Mouse (Mus musculus) testis, adult 10 weeks (tissue): ENCODE measurements around the gene Foxs1. TPM values are rescaled to one million over a fixed set of nuclear protein-coding genes. Genes with fewer than 3 reads are reported as not detected.

Experiments
- polyA plus RNA-seq: library from polyadenylated mRNA; stranded (reverse); fragments of 350-450 nt; fragmentation: Illumina TruSeq; extraction: RNeasy Lipid Tissue Mini Kit (QIAGEN cat#74804); gene quantifications from one replicate; pipeline ENCODE4 v1.2.3, GENCODE M21; 2014; ENCODE audit warnings: low read depth, low replicate concordance

Gene Foxs1
- polyA plus RNA-seq = not detected

GRCm38 (mm10) chr2:152933048-152933447 lies at the start of gene Foxs1:
Gene Foxs1 (minus strand): TSS chr2:152933208.

DNA sequence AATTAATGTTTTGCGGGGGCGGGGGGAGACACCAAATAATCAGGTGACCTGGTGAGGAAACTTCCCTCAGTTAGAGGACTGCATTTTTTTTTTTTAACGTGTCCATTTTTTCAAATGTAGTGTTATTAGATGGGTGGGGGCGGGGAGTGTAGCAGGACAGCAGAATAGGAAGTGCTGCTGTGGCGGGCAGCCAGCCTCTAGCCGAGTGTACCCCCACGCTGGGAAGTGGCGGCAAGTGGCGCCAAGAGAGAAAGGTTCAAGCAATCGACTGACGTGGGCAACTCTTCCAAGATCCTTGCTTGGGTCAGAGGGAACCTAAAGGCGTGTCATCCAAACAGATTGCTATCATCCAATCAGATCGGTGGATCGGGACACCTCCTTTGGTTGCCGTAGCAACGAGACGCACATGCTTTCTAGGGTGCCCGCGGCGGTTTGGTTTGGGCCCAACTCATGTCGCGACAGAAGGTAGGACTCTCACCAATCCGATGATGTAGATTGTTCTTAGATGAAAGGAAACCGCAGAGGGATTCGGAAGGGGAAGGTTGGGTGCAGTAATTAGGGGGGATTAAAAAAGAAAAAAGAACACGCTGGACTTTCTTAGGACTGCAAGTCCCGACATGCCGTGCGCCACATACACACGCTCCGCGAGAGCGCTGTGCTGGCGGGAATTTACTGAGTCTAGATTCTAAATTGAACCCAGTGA lies 29.2 kb upstream of the Foxs1 start, which contains the start of gene Ttll9:
Gene Ttll9, plus strand, starts transcription at position 395 of the 703 bp plus-strand sequence.

DNA sequence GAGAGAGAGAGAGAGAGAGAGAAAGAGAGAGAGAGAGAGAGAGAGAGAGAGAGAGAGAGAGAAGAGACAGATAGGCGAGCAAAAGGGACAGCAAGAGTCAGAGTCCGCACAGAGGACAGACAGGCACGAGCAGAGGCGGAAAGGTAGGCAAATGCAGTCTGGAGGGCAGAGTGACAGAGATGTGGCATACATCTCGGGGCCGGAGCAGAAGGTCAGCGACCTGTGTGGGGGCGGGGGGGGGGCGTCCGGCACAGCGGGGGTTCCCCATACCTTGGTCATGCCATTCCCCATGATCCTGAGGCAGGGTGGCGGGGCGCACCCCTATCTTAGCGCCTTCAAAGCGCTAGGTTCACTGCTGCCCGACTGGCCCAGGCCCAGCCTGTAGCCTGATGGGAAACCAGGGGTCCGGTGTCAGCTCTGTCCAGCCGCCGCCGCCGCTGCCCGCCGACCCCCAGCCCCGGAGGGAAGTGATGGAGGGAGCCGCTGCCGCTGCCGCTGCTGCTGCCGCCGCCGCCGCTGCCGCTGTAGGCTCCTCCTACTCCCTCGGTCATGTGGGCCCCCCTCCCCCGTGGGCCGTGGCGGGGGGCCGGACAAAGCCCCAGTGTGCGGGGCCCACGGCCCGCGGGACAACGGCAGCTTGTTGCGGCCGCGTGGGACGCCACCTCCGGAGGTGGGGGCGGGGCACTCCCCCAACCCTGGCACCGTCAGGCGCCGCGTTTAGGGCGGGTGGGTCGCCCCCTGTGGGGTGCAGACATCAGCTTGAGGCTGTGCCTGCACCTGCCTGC lies 18.2 kb upstream of the Foxs1 start, which contains the start of gene Dusp15:
Gene Dusp15, minus strand, starts transcription at position 634 of the 785 bp plus-strand sequence.

DNA sequence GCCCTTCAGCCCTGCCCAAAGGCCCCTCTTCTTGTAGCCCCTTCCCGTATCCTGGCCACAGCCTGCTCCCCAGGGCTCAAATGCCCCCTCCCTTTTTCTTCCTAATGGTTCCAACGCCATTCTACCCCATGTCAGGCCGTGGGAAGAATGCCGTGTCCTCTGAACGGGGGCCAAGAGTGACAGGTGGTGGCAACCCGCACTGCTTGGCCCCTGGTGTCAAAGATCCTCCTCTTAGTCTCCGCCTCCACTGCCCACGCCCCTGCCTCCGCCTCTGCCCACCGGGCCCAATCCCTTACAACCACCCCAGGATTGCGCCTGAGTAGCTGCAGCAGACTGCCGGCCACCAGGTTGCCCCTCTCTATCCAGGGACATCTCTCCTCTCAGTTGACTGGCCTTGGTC lies 22.0 kb downstream of the Foxs1 start, which contains the start of gene Mylk2:
Gene Mylk2, plus strand, starts transcription at position 322 of the 400 bp plus-strand sequence.

Other genes starting within 250 kb of the Foxs1 start
- 91.3 TPM for gene Mcts2, start 246.2 kb downstream of the Foxs1 start, polyA plus RNA-seq
- 1.1 TPM for gene Id1, start 197.0 kb downstream of the Foxs1 start, polyA plus RNA-seq
- not detected for gene Cox4i2, start 179.0 kb downstream of the Foxs1 start, polyA plus RNA-seq
- gene Bcl2l1, start 101.5 kb downstream of the Foxs1 start, polyA plus RNA-seq = 42.9 TPM
- 63.4 TPM for gene Tpx2, start 85.2 kb downstream of the Foxs1 start, polyA plus RNA-seq
- not detected for gene Mylk2, start 21.9 kb downstream of the Foxs1 start, polyA plus RNA-seq
- gene Dusp15, start 18.5 kb upstream of the Foxs1 start, polyA plus RNA-seq = 77.7 TPM
- gene Ttll9, start 29.3 kb upstream of the Foxs1 start, polyA plus RNA-seq = 20.4 TPM
- gene Pdrg1, start 82.2 kb upstream of the Foxs1 start, polyA plus RNA-seq = 24.4 TPM
- gene Xkr7, start 98.6 kb upstream of the Foxs1 start, polyA plus RNA-seq = not detected
- 0.15 TPM for gene Ccm2l, start 132.7 kb upstream of the Foxs1 start, polyA plus RNA-seq
- not detected for gene Hck, start 175.3 kb upstream of the Foxs1 start, polyA plus RNA-seq
- gene Tm9sf4, start 228.1 kb upstream of the Foxs1 start, polyA plus RNA-seq = 22.3 TPM